Mouse (Mus musculus) forebrain, embryonic 13.5 days (tissue): Measurements from ENCODE around the gene Npb. TPM values are rescaled to one million over a fixed set of nuclear protein-coding genes. Genes with fewer than 3 reads are reported as not detected.
A peak's percentile ranks its signal among the peaks of the same experiment; 100 is the strongest.

Experiments
- ATAC-seq: fragments of 200-750 bp; cut with Nextera tagmentation; 2 replicates; pipeline ENCODE4 v1.8.0; 2017
- H3K27ac ChIP-seq: fragments of 300-500 bp; sonication (generic); 2 replicates; pipeline ENCODE4 v1.5.1; 2015; ENCODE audit warnings: inconsistent platforms, mild to moderate bottlenecking, moderate library complexity
- H3K27me3 ChIP-seq: fragments of 300-500 bp; sonication (generic); 2 replicates; pipeline ENCODE4 v1.6.1; 2015; ENCODE audit warnings: mild to moderate bottlenecking, inconsistent platforms
- H3K36me3 ChIP-seq: fragments of 300-500 bp; sonication (generic); 2 replicates; pipeline ENCODE4 v1.6.1; 2015; ENCODE audit warnings: mild to moderate bottlenecking, inconsistent platforms; ENCODE audit not compliant: poor library complexity, severe bottlenecking
- H3K4me1 ChIP-seq: fragments of 300-500 bp; sonication (generic); 2 replicates; pipeline ENCODE4 v1.6.1; 2015; ENCODE audit warnings: inconsistent platforms
- H3K4me2 ChIP-seq: fragments of 300-500 bp; sonication (generic); 2 replicates; pipeline ENCODE4 v1.6.1; 2015; ENCODE audit warnings: inconsistent platforms, mild to moderate bottlenecking, moderate library complexity
- H3K4me3 ChIP-seq: fragments of 300-500 bp; sonication (generic); 2 replicates; pipeline ENCODE4 v1.5.1; 2015; ENCODE audit warnings: mild to moderate bottlenecking, inconsistent platforms
- H3K9ac ChIP-seq: fragments of 300-500 bp; sonication (generic); 2 replicates; pipeline ENCODE4 v1.6.1; 2015; ENCODE audit warnings: mild to moderate bottlenecking, inconsistent platforms
- H3K9me3 ChIP-seq: fragments of 300-500 bp; sonication (generic); replicated peaks from 2 replicates; pipeline ENCODE4 v1.6.1; 2016; ENCODE audit warnings: inconsistent platforms
- WGBS: fragments of 180-500 bp; shearing (Covaris S2); methylation state at CpG from one replicate; pipeline ENCODE4 v1.1.7; 2015; 5-methylcytosine and 5-hydroxymethylcytosine counted together
- polyA plus RNA-seq: library from polyadenylated mRNA; unstranded; fragments of >200 nt; fragmentation: Nextera tagmentation; extraction: Ambion mirVana; gene quantifications from 2 replicates; pipeline ENCODE4 v1.2.1, GENCODE M21; 2015

Npb gene
- polyA plus RNA-seq, 1 experiment from 2014 or later, result not detected

DNA sequence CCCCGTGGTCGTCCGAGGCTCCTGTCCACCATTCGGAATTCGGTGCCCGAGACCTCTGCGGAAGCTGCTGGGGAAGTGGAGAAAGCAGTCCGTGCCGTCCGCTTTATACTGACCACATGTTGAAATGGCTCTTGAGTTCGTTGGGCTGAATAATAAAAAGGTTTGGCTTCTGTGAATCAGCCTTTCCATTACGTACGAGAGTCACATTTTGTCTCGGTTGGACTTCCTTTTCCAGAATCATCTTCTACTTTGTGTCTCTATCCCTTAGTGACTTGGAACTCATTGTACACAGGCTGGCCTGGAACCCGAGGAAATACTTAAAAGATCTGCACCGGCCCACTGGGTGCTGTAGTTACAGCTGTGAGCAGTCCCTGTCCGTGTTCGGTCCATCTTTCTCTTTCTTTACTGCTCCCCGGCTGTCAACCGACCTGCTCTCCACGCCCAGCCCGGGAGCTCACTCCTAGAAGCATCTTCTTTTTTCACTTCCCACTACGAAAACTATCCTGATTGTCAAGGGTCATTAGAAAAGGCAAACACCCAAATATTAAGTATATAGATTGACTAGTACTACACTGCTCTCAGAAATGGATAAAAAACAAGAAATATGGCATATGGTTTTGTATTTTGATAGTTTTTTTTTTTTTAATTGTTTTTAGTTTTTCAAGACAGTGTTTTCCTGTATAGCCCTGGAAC is 34.5 kb upstream of the Npb start:
- under 1% methylated on average over 23 of the region's 23 CpGs for WGBS
- H3K27ac ChIP-seq, result peak overlapping the region; percentile 86
- ATAC-seq, result no peak
- H3K27me3 ChIP-seq, result no peaks in the 10 kb centered on the region
- H3K9me3 ChIP-seq, result no peaks in the 10 kb centered on the region
- peaks cover 45% of the 10 kb centered on the region for H3K36me3 ChIP-seq
- peak overlapping the region; percentile 83 for H3K9ac ChIP-seq
- H3K4me2 ChIP-seq, result peak overlapping the region; percentile 87
- H3K4me1 ChIP-seq, result peaks cover 24% of the 10 kb centered on the region
- H3K4me3 ChIP-seq, result peak overlapping the region; percentile 80

DNA sequence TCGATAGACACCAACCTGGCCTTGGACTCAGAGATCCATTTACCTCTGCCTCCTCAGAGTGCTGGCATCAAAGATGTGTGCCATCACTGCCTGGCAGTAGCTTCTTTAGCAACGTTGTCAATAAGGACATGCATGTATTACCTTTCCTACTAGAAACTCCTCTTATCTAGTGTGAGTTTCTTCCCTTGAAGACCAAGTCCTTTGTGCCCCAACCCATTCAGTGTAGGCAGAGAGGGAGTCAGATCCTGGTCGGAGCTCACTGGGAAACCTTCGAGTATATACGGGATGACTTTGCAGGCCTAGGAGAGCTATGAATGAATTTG is 34.0 kb upstream of the Npb start:
- Histone ChIP-seq H3K4me3 (peak overlapping the region; percentile 80), H3K27ac (no peak overlapping the region), H3K27me3 (no peaks in the 10 kb centered on the region), H3K9me3 (no peaks in the 10 kb centered on the region), H3K9ac (peak overlapping the region; percentile 83), H3K36me3 (peaks cover 46% of the 10 kb centered on the region), H3K4me2 (peak overlapping the region; percentile 87), H3K4me1 (peaks cover 29% of the 10 kb centered on the region)
- no peak for ATAC-seq
- 44% methylated on average over 5 of the region's 5 CpGs for WGBS

DNA sequence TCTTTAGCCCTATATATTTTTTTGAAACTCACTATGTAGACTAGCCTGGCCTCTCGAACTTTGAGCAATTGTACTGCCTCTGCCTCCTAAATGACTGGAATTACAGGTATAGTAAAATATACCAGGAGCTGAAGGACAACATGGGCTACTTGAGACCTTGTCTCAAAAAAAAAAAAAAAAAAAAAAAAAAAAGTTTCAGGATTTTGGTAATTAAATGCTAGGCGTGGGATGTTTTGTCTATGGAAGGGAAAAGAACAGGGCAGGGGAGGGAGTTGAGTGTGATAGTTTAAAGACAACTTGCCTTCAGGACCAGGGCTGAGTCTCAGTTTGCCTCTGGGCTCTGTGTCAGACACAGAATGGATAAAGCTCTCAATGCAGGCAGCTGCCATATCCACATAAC is 33.2 kb upstream of the Npb start:
- 67% methylated on average over 2 of the region's 2 CpGs for WGBS
- Histone ChIP-seq H3K9ac (no peak overlapping the region), H3K27me3 (no peaks in the 10 kb centered on the region), H3K36me3 (peaks cover 46% of the 10 kb centered on the region), H3K9me3 (no peaks in the 10 kb centered on the region), H3K4me3 (no peak overlapping the region), H3K4me2 (no peak overlapping the region), H3K4me1 (peaks cover 38% of the 10 kb centered on the region), H3K27ac (no peak overlapping the region)
- no peak for ATAC-seq

DNA sequence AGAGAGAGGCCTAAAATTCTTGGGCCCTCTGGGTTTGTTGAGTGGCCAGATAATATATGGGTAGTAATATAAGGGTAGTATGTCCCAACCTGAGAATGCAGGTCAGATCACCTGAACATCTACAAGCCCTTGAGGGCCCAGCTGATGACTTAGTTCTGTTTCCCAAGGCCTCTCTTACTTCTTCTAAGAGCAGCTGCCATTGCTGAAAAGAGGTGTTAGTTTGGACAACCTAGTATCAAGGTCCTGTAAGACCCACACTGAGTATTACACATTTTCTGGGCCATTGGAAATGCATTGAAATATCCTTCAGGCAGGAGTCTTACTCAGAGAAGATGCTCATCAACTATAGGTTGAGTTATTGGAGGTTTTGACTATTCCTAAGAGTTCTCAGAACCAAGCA is 32.3 kb upstream of the Npb start:
- no peak overlapping the region for H3K27ac ChIP-seq
- H3K9ac ChIP-seq, result no peak overlapping the region
- no peaks in the 10 kb centered on the region for H3K27me3 ChIP-seq
- peaks cover 41% of the 10 kb centered on the region for H3K4me1 ChIP-seq
- no peaks in the 10 kb centered on the region for H3K9me3 ChIP-seq
- no peak for ATAC-seq
- peaks cover 37% of the 10 kb centered on the region for H3K36me3 ChIP-seq
- no peak overlapping the region for H3K4me2 ChIP-seq
- H3K4me3 ChIP-seq, result no peak overlapping the region

DNA sequence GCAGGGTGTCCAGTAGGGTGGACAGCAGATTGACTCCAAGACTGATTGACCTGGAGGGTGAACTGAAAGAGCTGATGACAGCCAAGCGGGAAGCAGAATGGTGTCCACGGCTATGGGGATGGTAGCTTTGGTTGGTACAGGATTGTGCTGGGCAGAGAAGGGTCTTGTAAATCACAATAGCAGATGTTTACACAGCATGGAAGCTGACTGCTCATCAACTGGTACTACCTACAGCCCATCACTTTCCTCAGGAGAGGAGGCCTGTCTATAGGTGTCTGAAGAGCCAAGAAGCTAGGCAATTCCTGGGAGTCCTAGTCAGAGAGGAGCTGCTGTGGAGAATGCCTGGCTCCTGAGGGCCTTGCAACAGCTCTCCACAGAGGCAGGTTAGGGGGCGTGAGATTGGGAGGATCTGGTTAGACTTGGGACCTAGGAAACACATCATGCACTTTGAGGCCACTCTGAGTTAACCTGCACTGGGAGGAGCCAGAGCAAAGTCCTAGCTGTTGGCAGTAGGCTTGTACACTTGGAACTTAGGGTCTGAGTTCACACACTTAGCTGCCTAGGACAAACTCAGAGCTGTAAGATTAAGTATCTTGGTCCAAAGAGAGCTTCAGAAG is 31.8 kb upstream of the Npb start:
- Histone ChIP-seq H3K4me1 (peaks cover 36% of the 10 kb centered on the region), H3K4me3 (no peak overlapping the region), H3K36me3 (peaks cover 32% of the 10 kb centered on the region), H3K4me2 (no peak overlapping the region), H3K27me3 (no peaks in the 10 kb centered on the region), H3K9ac (no peak overlapping the region), H3K9me3 (no peaks in the 10 kb centered on the region), H3K27ac (no peak overlapping the region)
- ATAC-seq, result no peak
- 88% methylated on average over 3 of the region's 3 CpGs for WGBS

DNA sequence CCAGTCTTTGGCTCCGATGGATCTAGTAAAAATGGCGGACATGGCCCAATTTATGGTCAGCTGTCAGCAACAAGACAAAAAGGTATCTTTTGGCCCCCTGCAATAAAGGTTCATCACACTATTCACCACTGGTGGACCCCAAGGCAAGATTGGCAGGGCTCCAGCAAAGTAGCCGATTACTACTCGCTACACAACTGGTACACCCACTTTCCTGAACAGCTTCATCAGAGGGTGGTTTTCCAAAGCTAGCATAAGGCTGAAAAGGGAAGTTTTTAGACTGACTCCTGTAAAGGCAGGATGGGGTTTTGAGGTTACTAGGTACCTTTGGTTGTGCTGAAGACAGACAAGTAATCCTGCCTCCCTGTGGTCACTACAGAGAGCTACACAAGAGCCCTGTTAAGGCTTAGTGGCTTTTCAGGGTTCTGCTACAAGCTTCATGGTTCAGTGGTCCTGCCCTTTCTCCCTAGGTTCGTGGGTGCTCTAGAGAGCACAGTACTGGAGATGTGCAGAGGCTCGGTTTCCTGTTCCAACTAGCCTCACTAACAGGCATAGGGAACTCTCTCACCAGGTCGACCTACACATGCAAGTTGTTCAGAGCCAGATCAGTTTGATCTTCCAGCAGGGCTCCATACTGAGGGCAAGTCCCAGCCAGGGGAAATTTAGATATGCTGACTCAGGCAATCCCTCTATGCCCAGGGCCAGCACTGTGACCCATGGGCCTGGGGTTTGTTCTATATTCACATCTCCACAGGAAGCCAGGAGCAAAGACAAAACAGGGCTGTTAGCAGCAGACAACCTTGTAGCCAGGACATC is 30.9 kb upstream of the Npb start:
- WGBS, result 81% methylated on average over 7 of the region's 7 CpGs
- ATAC-seq, result no peak
- Histone ChIP-seq H3K36me3 (peaks cover 32% of the 10 kb centered on the region), H3K4me3 (no peak overlapping the region), H3K9ac (peak overlapping the region; percentile 46; the same call in 1 of the 2 replicates), H3K27ac (no peak overlapping the region), H3K4me1 (peaks cover 38% of the 10 kb centered on the region), H3K27me3 (no peaks in the 10 kb centered on the region), H3K9me3 (no peaks in the 10 kb centered on the region), H3K4me2 (no peak overlapping the region)

DNA sequence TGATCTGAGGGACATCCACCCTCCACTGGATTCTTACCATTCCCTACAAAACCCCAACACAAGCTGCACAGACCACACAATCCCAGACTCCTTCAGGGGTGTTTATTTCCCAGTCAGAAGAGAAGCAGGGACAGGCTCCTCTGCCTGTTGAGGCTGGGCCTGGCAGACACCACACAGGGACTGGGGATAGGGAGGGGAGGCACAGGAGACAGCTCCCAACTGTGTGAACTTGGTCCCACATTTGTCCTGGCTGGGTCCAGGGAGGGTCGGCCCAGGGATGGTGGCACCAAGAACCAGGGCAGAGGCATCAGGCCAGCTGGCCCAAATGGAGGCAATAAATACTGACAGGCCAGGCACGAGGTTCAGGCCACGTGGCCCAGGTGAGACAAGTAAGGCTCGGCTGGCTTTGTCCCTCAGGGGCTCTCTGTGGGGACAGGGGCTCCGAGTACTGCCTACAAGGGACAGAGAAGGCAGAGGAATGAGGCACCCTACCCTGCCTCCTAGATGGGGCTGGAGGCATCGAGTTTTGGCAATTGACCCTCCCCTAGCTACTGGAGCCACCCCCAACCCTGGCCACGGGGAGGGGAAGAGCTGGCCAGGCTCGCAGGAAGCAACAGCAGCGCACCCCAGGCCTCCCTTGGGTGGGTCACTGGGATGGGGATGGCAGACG is 30.1 kb upstream of the Npb start:
- Histone ChIP-seq H3K9ac (peak overlapping the region; percentile 46), H3K27me3 (no peaks in the 10 kb centered on the region), H3K4me2 (no peak overlapping the region), H3K9me3 (no peaks in the 10 kb centered on the region), H3K4me3 (no peak overlapping the region), H3K4me1 (peaks cover 40% of the 10 kb centered on the region), H3K27ac (no peak overlapping the region), H3K36me3 (peaks cover 35% of the 10 kb centered on the region)
- no peak for ATAC-seq
- WGBS, result 82% methylated on average over 10 of the region's 10 CpGs

DNA sequence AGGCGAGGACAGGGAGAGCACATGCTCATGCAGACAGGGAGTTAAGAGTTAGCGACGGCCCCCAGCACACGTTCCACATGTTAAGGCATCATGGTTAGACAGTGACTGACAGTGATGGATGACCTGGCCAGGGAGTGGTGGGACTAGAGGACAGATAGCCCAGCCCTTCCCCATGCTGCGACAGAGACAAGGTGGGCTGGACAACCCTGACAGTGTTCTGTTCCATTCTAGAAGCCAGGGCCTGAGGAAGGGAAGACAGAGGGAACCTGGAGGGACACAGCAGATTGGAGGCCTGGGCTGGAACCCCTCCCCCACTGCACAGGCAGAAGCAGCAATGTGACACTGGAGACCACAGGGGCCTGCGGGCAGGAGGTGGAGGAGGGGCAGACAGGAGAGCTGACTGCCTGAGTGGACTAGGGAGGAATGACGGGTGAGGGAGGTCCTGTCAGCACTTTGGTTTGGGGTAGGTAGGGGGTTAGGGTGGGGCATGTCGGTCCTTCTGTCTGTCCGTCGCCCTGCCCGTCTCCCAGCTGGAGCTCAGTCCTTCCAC is 29.5 kb upstream of the Npb start:
- Histone ChIP-seq H3K4me3 (peak overlapping the region; percentile 95; the same call in 1 of the 2 replicates), H3K27ac (no peak overlapping the region)
- no peak for ATAC-seq

DNA sequence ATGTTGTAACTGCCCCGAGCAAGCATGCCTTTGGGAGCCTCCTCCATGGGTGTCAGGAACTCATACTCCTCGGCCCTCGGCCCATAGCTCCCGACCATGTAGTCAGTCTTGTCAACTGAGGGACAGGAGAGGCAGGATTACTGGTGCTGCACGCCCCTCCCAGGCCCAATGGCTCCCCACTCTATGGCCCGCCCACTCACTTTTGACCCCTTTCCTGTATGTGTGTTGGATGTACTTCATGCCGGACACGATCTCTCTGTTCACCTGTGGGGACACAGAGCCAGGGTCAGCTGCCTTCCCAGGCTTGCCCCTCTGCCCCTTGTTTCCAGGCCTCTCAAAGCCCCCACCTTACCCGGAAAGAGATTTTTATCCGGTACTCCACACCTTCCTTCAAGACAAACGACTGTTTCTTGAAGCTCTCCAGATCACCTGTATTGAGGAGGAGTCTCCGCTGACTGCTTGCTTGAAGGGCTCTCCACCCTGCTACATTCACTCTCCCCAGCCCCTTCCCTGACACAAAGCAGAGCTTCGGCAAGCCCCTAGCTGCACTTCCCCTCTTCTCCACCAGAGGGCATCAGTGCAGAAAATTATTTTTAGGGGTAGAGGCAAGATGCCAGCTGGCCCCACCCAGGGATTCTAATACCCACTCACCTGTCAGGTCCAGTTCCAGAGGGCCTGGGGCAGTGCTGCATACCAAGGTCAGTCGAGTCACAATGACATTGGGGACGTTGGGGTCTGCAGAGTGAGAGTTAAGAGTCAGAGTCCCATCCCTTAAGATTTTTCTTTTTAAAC is 28.8 kb upstream of the Npb start:
- H3K27ac ChIP-seq, result peak overlapping the region; percentile 93; the same call in 1 of the 2 replicates
- ATAC-seq, result no peak
- 68% methylated on average over 15 of the region's 15 CpGs for WGBS
- H3K4me3 ChIP-seq, result peak overlapping the region; percentile 95
- H3K27me3 ChIP-seq, result no peaks in the 10 kb centered on the region
- peak overlapping the region; percentile 97 for H3K4me2 ChIP-seq
- H3K9me3 ChIP-seq, result no peaks in the 10 kb centered on the region
- peak overlapping the region; percentile 95 for H3K9ac ChIP-seq
- H3K36me3 ChIP-seq, result peaks cover 46% of the 10 kb centered on the region
- H3K4me1 ChIP-seq, result peaks cover 31% of the 10 kb centered on the region

More for the DNA sequence above, 29.5 kb upstream of the Npb start:
- H3K4me2 ChIP-seq, result 0 out of 2 replicates have a peak overlapping the region, but pooled peaks have one; percentile 97
- no peaks in the 10 kb centered on the region for H3K27me3 ChIP-seq
- peaks cover 40% of the 10 kb centered on the region for H3K36me3 ChIP-seq
- 95% methylated on average over 11 of the region's 11 CpGs for WGBS
- H3K4me1 ChIP-seq, result peaks cover 38% of the 10 kb centered on the region
- no peak overlapping the region for H3K9ac ChIP-seq
- H3K9me3 ChIP-seq, result no peaks in the 10 kb centered on the region

DNA sequence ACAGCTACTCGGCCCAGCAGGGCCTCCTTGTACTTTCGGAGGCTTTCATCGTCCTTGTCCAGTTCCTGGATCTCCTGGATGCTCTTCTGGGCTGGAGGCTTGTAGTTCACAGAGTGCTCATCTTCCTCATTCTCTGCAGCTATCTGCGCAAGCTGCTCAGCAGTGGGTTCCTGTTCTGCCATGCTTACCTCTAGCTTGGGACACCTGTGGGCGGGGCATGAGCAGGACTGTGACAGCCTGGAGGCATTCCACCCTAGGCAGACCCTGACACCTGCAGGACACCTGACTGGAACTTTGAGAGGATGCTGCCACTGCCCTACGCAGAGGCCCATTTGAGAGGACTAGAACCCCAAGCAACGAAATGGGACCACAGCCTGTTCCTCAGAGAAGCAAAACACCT is 28.1 kb upstream of the Npb start:
- Histone ChIP-seq H3K27ac (peak overlapping the region; percentile 93), H3K9ac (peak overlapping the region; percentile 95), H3K4me2 (peak overlapping the region; percentile 97), H3K36me3 (peaks cover 51% of the 10 kb centered on the region), H3K9me3 (no peaks in the 10 kb centered on the region), H3K4me3 (peak overlapping the region; percentile 95), H3K27me3 (no peaks in the 10 kb centered on the region), H3K4me1 (peaks cover 30% of the 10 kb centered on the region)
- ATAC-seq, result no peak
- 66% methylated on average over 7 of the region's 7 CpGs for WGBS

DNA sequence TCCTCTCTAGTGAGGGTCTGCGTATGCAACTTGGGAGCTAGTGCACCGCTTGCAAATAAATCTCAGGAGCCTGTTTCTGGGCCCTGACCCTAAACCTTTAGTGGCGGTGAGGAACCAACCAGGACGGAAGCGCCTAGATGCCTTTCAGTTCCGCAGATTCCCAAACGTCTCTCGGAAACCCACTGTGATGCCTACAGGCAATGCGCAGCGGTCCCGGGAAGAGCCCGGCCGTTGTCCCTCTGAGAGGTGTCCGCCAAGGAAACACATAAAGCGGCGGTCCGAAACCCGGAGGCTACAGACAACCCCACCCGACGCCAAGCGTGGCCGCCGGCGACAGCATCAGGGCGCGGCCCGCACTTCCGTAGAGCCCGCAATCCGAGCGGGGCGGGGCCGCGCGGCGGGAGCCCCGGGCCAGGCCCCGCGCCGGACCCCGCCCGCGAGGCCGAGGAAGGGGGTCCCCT is 27.4 kb upstream of the Npb start:
- under 1% methylated on average over 33 of the region's 44 CpGs for WGBS
- Histone ChIP-seq H3K27ac (peak overlapping the region; percentile 93), H3K9ac (peak overlapping the region; percentile 95), H3K4me1 (peaks cover 30% of the 10 kb centered on the region), H3K9me3 (no peaks in the 10 kb centered on the region), H3K36me3 (peaks cover 59% of the 10 kb centered on the region), H3K27me3 (no peaks in the 10 kb centered on the region), H3K4me3 (peak overlapping the region; percentile 95), H3K4me2 (peak overlapping the region; percentile 97)
- ATAC-seq, result peak; percentile 39
